9 mouse cellular contexts compared by ENCODE assay signal in the genomic region with DNA sequence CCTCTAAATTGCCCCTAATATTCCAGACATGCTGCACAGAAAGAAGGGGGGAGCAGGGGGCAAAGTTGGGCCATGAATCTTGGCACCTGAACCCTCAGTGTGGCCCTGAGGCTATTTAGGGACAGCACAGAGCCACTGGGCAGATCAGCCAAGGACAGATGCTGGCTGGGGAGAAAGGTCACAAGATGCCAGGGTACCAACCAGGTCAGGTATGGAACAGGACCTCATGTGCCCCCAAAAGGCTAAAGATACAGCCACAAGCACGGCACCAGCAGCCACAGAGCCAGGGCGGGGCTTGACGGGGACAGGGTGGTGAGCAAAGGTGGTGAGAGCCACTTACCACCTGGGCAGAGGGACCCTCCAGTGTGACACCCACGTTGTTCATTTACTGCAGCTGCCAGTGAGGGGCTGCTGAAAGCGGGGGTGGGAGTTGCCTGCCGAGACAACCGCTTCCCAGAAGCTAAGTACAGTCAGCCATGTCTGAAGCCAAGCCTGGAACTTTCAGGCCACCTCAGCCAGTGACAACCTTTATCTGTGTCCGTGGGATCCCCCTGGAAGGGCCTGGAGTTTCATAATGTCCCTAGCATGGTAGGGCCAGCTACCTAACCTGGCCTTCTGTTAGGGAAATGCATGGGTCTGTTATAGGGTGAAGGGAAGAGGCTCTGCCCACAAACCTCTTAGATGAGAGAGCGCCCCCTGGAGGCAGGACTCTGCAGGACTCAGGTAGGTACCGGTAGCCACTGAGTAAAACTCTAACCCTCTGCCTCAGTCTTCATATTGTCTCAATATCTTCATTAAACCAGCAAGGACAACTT. TPM values are rescaled to one million over a fixed set of nuclear protein-coding genes. Genes with fewer than 3 reads are reported as not detected.
DNase-seq lines count a peak whose midpoint lies in the region; TF ChIP-seq lines count a peak whose summit lies in the region.
"Had no signal": no experiment of that assay in that cellular context is flagged by ENCODE, and none has a peak within 500 bp of the region (broad histone marks: within the 10 kb centered on the region; RNA-seq: fewer than 3 reads in every experiment).

No protein-coding gene starts in this region.

- TF ChIP-seq CTCF in lung, adult 2 months (IDR thresholded peaks at IDR 0.05; ENCODE audit: insufficient read depth, low read length), result peak; percentile 69

- WGBS in lung, adult 2 months, result 64% methylated on average over 10 of the region's 10 CpGs

- no peak overlapping the region for H3K4me3 ChIP-seq in lung, adult 2 months (replicated peaks; ENCODE audit: extremely low read depth, low read depth, low read length)
- H3K4me3 ChIP-seq: heart, embryonic 15.5 days had no signal

- no peaks in the 10 kb centered on the region for H3K4me1 ChIP-seq in lung, adult 2 months (ENCODE audit: control insufficient read depth, insufficient read depth, low read length)

- no peak for TF ChIP-seq POLR2A in lung, adult 2 months (IDR thresholded peaks at IDR 0.05; ENCODE audit: borderline replicate concordance, extremely low read depth, low read depth, low read length)

- peak; percentile 67 for DNase-seq in 416B (ENCODE audit: low read depth)
- peak; percentile 45 to 52 for DNase-seq in CD8-positive naive resting alpha-beta T cell, adult 2 months (ENCODE audit: low read depth in 2 of 2, low spot score in 2 of 2)
- peak; percentile 31 for DNase-seq in c-Kit-negative CD71-positive TER-119-positive erythroid progenitor cells, embryonic 14.5 days (ENCODE audit: low read depth, low spot score)
- DNase-seq in frontal cortex, postnatal 36 days (ENCODE audit: low spot score in 2 of 2), result peak; percentile 66 to 72
- peak; percentile 83 for DNase-seq in kidney, postnatal 10 days
- DNase-seq in lung, adult 2 months, result peak; percentile 68
- DNase-seq in right cerebral cortex, postnatal 4 days, result peak; percentile 66
- DNase-seq in Muller cell, postnatal 12 days (ENCODE audit: inconsistent ontology term), result no peak

RNA-seq across cellular contexts. Expression of gene Cux2, which starts 50.7 kb away (rescaled TPM):
- polyA plus RNA-seq in lung, adult 2 months (2012; rRNA removed), result 5.6 and 6.4 TPM in 2 replicates
